Mouse (Mus musculus): ENCODE results near the gene Jph3.

GRCm38 (mm10) chr8:121749501-121749900 is 20.1 kb downstream of the Jph3 start:
- no peak for TF ChIP-seq GATA1 (IDR thresholded peaks at IDR 0.05; ENCODE audit: low read length)
- TF ChIP-seq TAL1 (IDR thresholded peaks at IDR 0.05; ENCODE audit: low read length) = no peak

Data from erythroblast, embryonic 14.5 days (primary cell).